Mouse (Mus musculus) liver, postnatal 0 days (tissue): ENCODE results near the gene Rab3gap2.

ENCODE experiments used
- CTCF ChIP-seq: sonication (generic); IDR thresholded peaks from 2 replicates; pipeline ENCODE4 v1.5.1; 2016; ENCODE audit warnings: antibody characterized with exemption, low read depth
- EP300 ChIP-seq: IDR thresholded peaks from 2 replicates; pipeline ENCODE4 v1.6.1; 2016; ENCODE audit warnings: antibody characterized with exemption, low read depth, mild to moderate bottlenecking

DNA sequence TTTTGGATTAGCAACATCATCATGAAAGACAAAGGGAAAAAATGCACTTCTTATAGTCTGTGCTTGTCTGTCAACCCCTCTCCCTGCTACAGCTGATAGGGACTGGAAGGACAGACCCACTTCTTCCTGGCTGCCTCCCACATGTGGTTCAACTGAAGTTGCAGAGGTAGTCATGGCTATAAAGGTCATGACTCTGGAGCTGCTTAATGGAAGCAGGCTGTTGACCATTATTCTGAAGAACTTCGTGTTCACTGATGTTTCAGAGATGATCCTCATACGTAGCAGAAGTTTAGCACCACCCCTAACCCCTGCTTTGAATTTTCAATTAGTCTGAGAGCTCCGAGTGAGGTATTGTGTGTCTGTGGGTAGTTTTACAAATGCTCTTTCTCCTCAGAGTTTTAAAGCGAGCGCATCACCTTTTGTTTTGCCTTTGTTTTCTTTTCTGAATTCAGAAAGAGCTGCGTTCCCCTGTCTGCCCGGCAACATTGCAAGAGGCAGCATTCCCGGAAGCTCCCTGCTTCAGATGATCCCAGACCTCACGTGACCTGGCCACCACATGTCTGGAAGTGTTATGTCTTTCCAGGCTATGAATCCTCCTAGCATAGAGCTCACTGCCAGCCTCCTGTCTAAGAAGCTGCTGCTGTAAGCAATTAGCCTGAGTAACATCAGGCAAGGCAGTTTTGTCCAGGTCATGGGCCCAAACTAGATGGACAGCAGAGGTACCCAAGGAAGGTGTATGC lies 20.2 kb upstream of the Rab3gap2 start:
- TF ChIP-seq CTCF (no peak), EP300 (no peak)
